Comparison of ENCODE assay signal across 10 mouse cellular contexts in the genomic region with DNA sequence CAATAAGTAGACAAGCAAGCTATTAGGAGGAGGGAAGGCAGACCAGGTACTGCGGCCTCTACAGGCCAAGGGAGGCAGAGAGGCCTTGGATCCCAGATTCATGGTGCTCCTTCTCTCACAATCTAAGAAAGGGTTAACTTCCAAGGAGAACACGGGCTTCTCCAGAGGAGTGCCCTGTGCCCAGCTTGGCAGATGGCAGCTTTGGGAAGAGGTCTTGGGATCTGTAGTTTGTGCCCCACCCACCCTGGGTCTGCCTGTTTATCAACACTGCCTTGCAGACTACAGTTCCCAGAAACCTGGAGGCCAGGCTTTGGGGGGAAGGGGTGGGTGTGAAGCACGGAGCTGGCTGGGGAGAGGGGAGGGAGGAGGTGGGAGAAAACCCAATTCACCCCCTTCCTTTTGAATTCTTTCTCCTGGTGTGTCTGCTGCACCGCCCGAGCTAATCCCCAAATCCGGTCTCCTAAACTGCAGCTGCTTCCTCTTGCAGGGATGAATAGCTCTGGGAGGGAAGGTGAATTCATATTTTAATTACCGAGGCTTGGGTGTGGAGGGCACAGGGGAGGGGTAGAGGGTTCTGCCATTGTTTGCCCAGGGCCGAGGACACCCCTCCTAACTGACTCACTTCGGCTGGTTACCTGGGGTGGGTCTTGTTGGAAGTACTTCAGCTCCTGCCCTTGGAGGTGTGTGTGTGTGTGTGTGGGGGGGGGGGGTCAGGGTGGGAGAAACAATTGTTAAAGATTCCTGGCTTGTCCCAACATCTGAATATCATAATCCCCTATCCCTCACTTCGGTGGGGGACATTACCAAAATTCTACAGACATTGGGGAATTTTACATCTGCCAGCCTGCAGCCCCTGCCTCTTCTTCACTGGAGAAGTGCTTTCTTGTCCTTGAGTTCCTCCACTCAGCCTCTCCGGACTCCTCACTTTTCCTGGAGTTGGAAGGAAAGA. TPM values are rescaled to one million over a fixed set of nuclear protein-coding genes. Genes with fewer than 3 reads are reported as not detected.
DNase-seq lines count a peak whose midpoint lies in the region; ATAC-seq and TF ChIP-seq lines count a peak whose summit lies in the region.
"Had no signal": no experiment of that assay in that cellular context is flagged by ENCODE, and none has a peak within 500 bp of the region (broad histone marks: within the 10 kb centered on the region; RNA-seq: fewer than 3 reads in every experiment).

No protein-coding gene starts in this region.

- peak; percentile 66; the same call in 1 of the 2 replicates for ATAC-seq in kidney, embryonic 16.5 days (ENCODE audit: low FRiP score, low TSS enrichment)
- ATAC-seq in forebrain, postnatal 0 days, result peak; percentile 95
- peak; percentile 58 for ATAC-seq in limb, embryonic 11.5 days (ENCODE audit: insufficient number of reproducible peaks, low FRiP score, low TSS enrichment, low read depth)

- no peak overlapping the region for H3K27ac ChIP-seq in kidney, embryonic 16.5 days (ENCODE audit: low read length)
- peak overlapping the region; percentile 80 for H3K27ac ChIP-seq in forebrain, postnatal 0 days (ENCODE audit: low read depth, low read length)
- 0 out of 2 replicates have a peak overlapping the region, but pooled peaks have one; percentile 21 for H3K27ac ChIP-seq in limb, embryonic 11.5 days (replicated peaks; ENCODE audit: low read depth, low read length)

- H3K4me1 ChIP-seq in kidney, embryonic 16.5 days (ENCODE audit: insufficient read depth, low read length), result peaks cover 17% of the 10 kb centered on the region; the same call in 1 of the 2 replicates
- peaks cover 37% of the 10 kb centered on the region for H3K4me1 ChIP-seq in forebrain, postnatal 0 days (ENCODE audit: insufficient read depth)
- H3K4me1 ChIP-seq in limb, embryonic 11.5 days (ENCODE audit: control insufficient read depth, insufficient read depth, low read length), result peaks cover 38% of the 10 kb centered on the region

- no peaks in the 10 kb centered on the region for H3K9me3 ChIP-seq in kidney, embryonic 16.5 days (ENCODE audit: low read length)
- no peaks in the 10 kb centered on the region for H3K9me3 ChIP-seq in forebrain, postnatal 0 days (ENCODE audit: low read length)
- no peaks in the 10 kb centered on the region for H3K9me3 ChIP-seq in limb, embryonic 11.5 days (ENCODE audit: control insufficient read depth, low read length)
- H3K9me3 ChIP-seq: G1E had no signal

- TF ChIP-seq CTCF in forebrain, postnatal 0 days (IDR thresholded peaks at IDR 0.05; ENCODE audit: low read depth), result peak; percentile 62

- WGBS in kidney, embryonic 16.5 days, result 25% methylated on average over 11 of the region's 11 CpGs
- WGBS in forebrain, postnatal 0 days, result 7% methylated on average over 11 of the region's 11 CpGs
- 11% methylated on average over 11 of the region's 11 CpGs for WGBS in limb, embryonic 11.5 days

- H3K4me2 ChIP-seq in kidney, embryonic 16.5 days (replicated peaks; ENCODE audit: low read depth, low read length), result peak overlapping the region; percentile 27
- peak overlapping the region; percentile 46 for H3K4me2 ChIP-seq in forebrain, postnatal 0 days (ENCODE audit: low read depth)
- peak overlapping the region; percentile 36 for H3K4me2 ChIP-seq in limb, embryonic 11.5 days (ENCODE audit: low read depth, severe bottlenecking)

- H3K36me3 ChIP-seq in kidney, embryonic 16.5 days (ENCODE audit: insufficient read depth, low read length), result no peaks in the 10 kb centered on the region
- H3K36me3 ChIP-seq in forebrain, postnatal 0 days (ENCODE audit: insufficient read depth), result no peaks in the 10 kb centered on the region
- H3K36me3 ChIP-seq in limb, embryonic 11.5 days (ENCODE audit: control insufficient read depth, insufficient read depth, low read length), result no peaks in the 10 kb centered on the region
- H3K36me3 ChIP-seq: G1E had no signal

- H3K27me3 ChIP-seq in kidney, embryonic 16.5 days (ENCODE audit: insufficient read depth, low read length), result peaks cover 27% of the 10 kb centered on the region
- no peaks in the 10 kb centered on the region for H3K27me3 ChIP-seq in forebrain, postnatal 0 days (ENCODE audit: insufficient read depth, low read length)
- no peaks in the 10 kb centered on the region; the same call in 1 of the 2 replicates for H3K27me3 ChIP-seq in limb, embryonic 11.5 days (ENCODE audit: control insufficient read depth, insufficient read depth, low read length)

- no peak for DNase-seq in kidney, adult 9 months
- peak; percentile 58 for DNase-seq in cerebellum, adult 8-10 months
- DNase-seq in forebrain, postnatal 0 days, result peak; percentile 91
- DNase-seq in limb, embryonic 11.5 days (ENCODE audit: low spot score), result peak; percentile 68
- peak; percentile 72 to 81 for DNase-seq in right cerebral cortex, adult 2 months (ENCODE audit: low spot score in 2 of 2)
- no peak for DNase-seq in thymus, postnatal 25 days
- no peak for DNase-seq in adrenal gland, postnatal 4 days (ENCODE audit: low spot score in 2 of 2)

- peak overlapping the region; percentile 19 for H3K4me3 ChIP-seq in kidney, embryonic 16.5 days (ENCODE audit: low read length)
- peak overlapping the region; percentile 36 for H3K4me3 ChIP-seq in forebrain, postnatal 0 days (ENCODE audit: low read depth, low read length)
- no peak overlapping the region for H3K4me3 ChIP-seq in limb, embryonic 11.5 days (ENCODE audit: low read depth, low read length)

- no peak overlapping the region for H3K9ac ChIP-seq in kidney, embryonic 16.5 days (replicated peaks; ENCODE audit: low read length)
- H3K9ac ChIP-seq in forebrain, postnatal 0 days, result peak overlapping the region; percentile 50
- H3K9ac ChIP-seq in limb, embryonic 11.5 days (ENCODE audit: low read length), result peak overlapping the region; percentile 27; the same call in 1 of the 2 replicates

RNA-seq across cellular contexts. Expression of a gene that starts 9.6 kb away (rescaled TPM):
- 0.10 and 0.13 TPM in 2 replicates for polyA plus RNA-seq in kidney, embryonic 16.5 days (2015; fragmentation: Nextera tagmentation; extraction: Ambion mirVana)
- total RNA-seq in forebrain, postnatal 0 days (2014; rRNA removed), result 3.4 and 5.0 TPM in 2 replicates
- 0.31 and 0.48 TPM in 2 replicates for polyA plus RNA-seq in forebrain, postnatal 0 days (2015; fragmentation: Nextera tagmentation; extraction: Ambion mirVana)
- 0.87 and 1.1 TPM in 2 replicates for polyA plus RNA-seq in limb, embryonic 11.5 days (2014; fragmentation: Nextera tagmentation; extraction: Ambion mirVana)
- total RNA-seq in adrenal gland, postnatal 4 days (2021), result under 1 TPM; 0.17 to 0.25 TPM
- polyA plus RNA-seq: G1E; large intestine, adult 2 months had no signal

RNA-seq across cellular contexts. Expression of a gene that starts 9.6 kb away (rescaled TPM):
- 0.21 and 0.32 TPM in 2 replicates for polyA plus RNA-seq in kidney, embryonic 16.5 days (2015; fragmentation: Nextera tagmentation; extraction: Ambion mirVana)
- 13.3 and 14.9 TPM in 2 replicates for total RNA-seq in forebrain, postnatal 0 days (2014; rRNA removed)
- polyA plus RNA-seq in forebrain, postnatal 0 days (2015; fragmentation: Nextera tagmentation; extraction: Ambion mirVana), result 14.7 and 15.1 TPM in 2 replicates
- 1.2 and 1.5 TPM in 2 replicates for polyA plus RNA-seq in limb, embryonic 11.5 days (2014; fragmentation: Nextera tagmentation; extraction: Ambion mirVana)
- under 1 TPM; 0.17 to 0.67 TPM for total RNA-seq in adrenal gland, postnatal 4 days (2021)
- polyA plus RNA-seq: G1E had no signal

RNA-seq across cellular contexts. Expression of a gene that starts 28.7 kb away (rescaled TPM):
- not detected in 2 replicates for polyA plus RNA-seq in kidney, embryonic 16.5 days (2015; fragmentation: Nextera tagmentation; extraction: Ambion mirVana)
- total RNA-seq in forebrain, postnatal 0 days (2014; rRNA removed), result 0.92 TPM in 1 of 2 replicates, not detected in the other
- polyA plus RNA-seq in forebrain, postnatal 0 days (2015; fragmentation: Nextera tagmentation; extraction: Ambion mirVana), result not detected in 2 replicates
- not detected in 2 replicates for polyA plus RNA-seq in limb, embryonic 11.5 days (2014; fragmentation: Nextera tagmentation; extraction: Ambion mirVana)
- total RNA-seq in adrenal gland, postnatal 4 days (2021), result not detected
- total RNA-seq: G1E had no signal
- polyA plus RNA-seq: G1E; large intestine, adult 2 months had no signal

Comparison
In these comparisons a context has a peak if more than half of its experiments do, and no peak if none do; other contexts are left out.
1. DNase-seq: peak in cerebellum, adult 8-10 months (single experiment), forebrain, postnatal 0 days (single experiment), limb, embryonic 11.5 days (single experiment) and right cerebral cortex, adult 2 months (2 of 2); none in kidney, adult 9 months (single experiment), thymus, postnatal 25 days (single experiment) and adrenal gland, postnatal 4 days (0 of 2).
2. Peak in every context shown above with its lines, with median percentiles within 50 percentile points of each other: ATAC-seq and H3K4me2 ChIP-seq.